Mouse (Mus musculus): Measurements from ENCODE around the gene Prss29.

The Prss29 gene

DNA sequence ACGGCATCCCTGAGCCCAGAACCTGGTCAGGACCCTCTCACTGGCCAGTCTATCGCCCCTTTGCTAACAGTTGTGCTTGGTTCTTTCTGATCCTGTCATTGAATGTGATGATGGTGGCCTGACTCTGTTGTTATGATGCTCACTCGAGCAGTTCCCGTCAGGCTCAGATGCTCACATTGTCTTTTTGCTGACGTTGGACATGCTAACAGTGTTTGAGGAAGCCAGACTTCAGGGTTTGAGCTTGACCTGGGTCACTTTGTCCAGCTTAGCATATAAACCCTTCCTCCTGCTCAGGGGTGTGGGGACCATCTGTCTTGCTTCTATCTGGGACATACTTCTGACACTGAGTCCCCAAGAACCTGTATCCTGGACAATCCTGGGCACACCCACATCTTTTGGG lies at the start of gene Prss29:
Gene Prss29, plus strand, starts transcription at position 301 of the 400 bp plus-strand sequence.
- no peak for DNase-seq (ENCODE audit: low read depth)

DNA sequence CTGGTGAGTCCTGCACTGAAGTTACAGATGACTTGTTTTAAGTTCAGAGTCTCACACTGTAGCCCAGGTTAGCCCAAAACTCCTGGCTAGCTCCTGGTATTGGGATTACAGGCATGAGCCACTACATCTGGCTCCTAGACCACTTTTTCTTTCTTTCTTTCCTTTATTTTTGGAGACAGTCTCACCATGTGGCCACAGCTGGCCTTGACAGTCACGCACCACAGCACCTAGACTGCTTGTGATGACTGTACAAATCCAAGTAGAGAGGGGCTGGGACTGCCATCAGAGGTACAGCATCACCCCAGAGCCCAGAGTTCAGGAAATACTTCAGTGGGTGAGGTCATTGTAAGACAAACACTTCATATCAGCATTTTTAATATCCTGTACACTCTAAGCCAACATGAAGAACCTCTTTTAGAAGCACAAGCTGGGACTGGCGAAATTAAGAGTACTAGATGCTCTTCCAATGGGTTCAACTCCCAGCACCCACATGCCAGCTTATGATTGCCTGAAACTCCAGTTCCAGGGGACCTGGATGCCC lies 47.6 kb upstream of the Prss29 start:
- DNase-seq (ENCODE audit: low read depth) = no peak

DNA sequence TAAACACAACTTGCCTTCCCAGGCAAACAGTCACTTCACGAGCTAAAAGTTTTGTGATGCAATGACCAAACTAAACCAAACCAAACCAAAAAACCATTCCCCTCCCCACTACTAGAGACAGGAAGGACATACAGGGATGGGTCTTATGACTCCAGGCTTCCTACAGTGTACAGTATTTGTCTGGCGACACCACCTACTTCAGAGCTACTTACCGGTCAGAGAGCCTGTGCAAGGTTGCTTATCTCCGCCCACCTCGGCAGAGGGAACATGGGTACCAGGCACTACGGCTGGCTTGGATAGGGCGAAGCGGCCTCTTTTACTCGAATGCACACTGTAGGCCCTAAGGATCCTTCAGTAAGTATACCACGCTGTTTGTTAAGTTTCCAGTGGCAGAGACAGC lies 46.1 kb upstream of the Prss29 start:
- peak; percentile 57 for DNase-seq (ENCODE audit: low read depth)

DNA sequence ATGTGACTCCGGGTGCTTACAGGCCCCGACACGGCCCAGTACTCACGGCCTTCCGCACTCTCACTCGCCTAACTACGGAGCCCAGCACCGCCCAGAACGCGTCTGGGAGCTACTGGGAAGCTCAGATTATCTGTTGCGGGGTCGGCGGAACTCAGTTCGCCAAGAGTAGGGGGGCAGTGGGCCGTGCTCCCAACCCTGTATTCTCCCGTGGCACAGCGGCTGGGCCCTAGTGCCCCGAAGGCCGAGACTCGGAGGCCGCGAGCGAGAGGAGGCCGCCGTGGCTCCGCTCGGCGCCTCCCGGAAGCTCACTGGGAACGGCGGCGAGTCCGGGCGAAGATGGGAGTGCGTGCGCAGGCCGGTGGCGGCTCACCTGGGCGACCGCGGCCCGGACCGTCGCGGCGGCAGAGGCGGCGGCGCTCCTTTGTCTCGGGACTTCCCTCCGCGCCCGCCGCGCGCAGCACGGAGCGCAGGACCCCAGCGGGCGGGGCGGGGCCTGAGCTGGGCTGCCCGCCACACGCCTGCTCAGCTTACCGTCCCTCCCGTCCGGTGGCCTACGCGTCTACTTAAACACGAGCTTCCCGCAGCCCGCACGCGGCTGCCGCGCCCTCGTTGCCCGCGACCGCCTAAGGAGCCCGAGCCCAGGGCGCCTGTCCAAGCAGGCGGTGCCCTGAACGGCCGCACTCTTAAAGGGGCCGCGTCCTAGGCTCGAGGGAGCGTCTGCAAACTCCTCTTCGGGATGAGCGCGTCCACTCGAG lies 45.3 kb upstream of the Prss29 start:
- DNase-seq (ENCODE audit: low read depth) = no peak

DNA sequence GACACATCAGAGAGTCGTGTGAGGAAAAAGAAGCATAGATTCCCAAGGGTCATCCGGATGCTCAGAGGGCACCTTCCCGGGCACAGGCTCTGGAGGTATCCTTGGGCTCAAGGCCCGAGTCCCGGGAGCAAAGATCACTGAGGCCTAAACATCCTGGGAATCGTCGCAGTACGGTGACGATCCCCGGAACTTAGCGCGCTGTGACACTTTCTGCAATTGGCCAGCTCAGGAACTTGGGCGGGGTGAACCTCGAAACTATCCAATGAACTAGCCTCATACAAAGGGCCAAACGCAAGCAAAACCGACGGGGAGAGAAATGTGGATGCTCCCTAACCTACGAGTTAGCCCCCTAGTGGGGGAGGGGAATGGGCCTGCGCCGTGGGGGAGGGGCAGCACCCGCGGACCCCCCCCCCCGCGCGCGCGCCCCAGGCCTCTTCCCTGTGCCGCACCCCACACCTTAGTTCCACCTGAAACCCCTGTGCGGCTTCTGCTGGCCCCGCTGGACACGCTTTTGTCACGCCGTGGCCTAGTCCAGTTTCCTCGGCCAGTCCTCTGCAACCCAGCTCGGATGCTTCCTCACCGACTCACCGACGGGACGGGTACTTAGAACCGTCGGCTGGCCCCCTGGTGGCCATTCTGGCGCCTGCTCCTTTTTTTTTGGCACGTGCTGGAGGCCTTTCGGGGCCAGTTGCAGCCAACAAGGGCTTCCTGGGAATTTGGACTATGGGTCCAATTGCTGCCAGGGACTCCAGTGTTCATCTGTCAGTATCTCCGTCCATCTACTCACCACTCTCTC lies 44.5 kb upstream of the Prss29 start:
- peak; percentile 98 for DNase-seq (ENCODE audit: low read depth)

DNA sequence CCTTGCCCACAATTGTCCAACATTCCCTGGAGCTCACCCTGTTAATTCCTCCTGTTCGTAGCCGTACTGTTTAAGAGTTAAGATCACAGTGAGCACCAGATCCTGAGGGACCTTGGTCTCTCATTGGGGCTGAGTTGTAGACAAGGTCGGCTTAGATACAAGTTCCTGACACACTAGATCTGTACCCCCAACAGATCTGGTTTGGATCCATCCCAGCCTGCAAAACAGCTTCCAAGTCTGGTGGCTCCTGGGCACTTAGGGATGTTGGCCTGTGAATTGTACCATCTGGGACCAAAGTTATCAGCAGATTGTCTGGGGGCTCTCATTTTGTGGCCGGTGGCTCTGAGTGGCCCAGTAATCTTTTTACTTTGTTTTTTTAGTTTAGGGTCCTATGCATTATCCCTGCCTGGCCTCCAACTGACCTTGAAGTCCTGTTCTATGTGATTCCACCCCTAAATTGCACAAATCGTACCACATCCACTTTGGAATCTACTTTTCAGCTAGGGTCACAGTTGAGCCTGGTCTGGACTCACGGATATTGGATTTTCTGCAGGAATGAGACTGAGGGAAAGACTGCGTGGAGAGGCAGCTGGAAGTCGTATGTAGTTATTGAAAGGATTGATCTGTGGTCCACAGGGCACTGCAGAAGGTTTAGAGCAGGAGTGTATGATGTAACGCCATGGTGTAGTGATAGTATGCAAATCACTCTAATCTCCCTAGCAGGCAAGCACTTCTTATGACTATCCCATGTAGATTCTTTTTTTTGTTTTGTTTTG lies 43.7 kb upstream of the Prss29 start, which contains the start of gene Ube2i:
Gene Ube2i, minus strand, starts transcription at position 52 of the 776 bp plus-strand sequence.
- no peak for DNase-seq (ENCODE audit: low read depth)

DNA sequence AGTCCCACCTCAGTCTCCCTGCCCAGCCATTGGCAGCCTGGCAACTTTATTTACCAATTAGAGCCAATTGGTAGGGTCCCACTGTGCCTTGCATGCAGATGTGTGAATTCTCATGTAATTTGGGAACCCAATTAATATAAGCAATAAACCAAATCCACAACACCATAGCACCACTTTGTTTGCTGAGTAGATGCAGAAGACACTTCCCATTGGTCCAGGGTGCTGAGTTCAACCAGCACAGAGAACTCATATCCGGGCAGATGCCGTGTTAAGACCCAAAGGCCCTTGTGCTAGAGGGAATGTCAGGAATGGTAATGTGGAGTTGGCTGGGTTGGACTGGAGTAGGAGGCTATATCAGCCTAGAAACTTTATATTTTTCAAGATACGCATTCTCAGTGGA lies 42.6 kb upstream of the Prss29 start:
- no peak for DNase-seq (ENCODE audit: low read depth)

DNA sequence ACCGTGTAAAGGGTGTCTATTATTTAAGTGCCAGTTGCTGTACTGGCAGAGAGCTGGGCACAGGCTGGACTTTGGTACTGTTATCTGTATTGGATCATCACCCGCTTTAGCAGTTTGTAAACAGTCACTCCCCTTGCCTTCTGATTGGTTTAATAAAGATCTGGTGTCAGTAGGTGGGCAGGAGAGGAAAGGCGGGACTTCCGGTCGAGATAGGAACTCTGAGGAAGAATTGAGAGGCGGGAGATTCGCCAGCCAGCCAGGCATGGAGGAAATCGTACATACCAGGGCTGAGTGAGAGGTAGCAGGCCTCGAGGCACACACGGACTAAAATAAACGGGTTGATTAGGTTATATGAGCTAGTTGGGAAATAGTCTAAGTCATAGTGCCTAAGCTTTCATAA lies 36.3 kb upstream of the Prss29 start:
- peak; percentile 61 for DNase-seq (ENCODE audit: low read depth)

DNA sequence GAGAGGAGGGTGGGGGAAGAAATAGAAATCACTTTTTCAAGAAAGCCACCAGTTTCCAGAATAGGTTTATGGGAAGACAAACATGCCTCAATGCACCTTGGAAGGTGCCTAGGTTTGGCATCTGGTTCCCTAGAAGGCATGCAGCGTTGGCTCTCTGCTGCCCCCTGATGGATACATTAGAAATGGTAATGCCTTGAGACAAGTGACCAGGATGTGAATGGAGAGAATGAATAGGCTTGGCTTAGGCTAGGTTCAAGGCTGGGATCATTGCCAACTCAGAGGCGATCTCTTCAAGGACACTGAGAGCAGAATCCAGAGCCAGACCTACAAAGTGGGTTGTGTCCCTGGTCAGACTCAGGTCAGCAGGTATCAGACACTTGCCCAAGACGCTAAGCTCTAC lies 33.4 kb upstream of the Prss29 start:
- peak; percentile 75 for DNase-seq (ENCODE audit: low read depth)

DNA sequence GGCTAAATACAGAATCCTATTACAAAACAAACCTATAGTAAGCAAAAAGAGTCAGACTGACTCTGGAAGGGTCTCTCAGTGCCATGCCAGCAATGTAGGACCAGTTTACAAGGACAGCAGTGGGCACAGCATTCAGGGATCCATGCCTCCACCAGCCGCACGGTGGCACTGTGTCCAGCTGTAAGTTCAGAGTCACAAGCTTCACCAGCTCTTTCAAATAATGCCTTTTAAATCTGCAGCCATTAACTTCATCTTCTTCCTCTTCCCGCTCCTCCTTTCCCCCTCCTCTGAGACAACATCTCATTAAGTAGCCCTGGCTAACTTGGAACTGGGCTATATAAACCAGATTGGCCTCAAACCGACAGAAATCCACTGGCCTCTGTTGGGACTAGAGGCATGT lies 29.6 kb upstream of the Prss29 start:
- no peak for DNase-seq (ENCODE audit: low read depth)

DNA sequence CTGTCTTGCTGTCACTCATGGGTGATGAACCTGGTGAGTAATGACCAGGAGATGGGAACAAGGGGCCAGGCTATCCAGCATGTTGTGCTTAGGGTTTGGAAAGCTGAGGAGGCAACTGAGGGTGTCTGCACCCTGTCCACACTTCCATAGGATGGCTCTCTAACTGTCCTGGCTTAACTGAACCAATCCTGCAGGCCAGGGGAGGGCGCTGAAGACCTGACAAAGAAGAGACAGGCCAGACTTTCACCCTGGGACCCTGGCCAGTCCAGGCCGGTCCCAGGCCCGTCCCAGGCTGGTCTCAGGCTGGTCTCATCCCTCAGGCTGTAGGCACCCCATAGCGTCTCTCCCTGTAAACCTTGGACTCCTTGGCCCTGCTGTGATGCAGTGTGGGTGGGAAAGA lies 28.0 kb upstream of the Prss29 start:
- DNase-seq (ENCODE audit: low read depth) = no peak

DNA sequence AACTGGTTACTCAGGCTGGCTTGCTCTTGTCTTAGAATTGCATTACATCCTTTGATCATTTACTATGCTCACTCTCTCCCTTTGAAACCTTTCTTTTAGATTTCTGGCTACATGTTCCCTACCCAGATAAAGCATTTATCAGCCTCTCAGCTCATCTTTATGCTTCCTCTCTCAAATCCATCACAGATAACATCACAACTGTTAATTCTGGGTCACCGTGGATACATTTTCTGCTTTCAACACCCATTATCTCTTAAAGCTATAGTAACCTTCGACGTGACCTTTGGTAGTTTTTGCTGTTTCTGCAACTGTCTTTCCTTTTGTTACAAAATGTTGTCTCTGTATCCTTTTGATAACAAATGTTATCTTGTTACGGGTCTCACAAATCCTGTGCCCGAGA lies 25.0 kb upstream of the Prss29 start:
- DNase-seq (ENCODE audit: low read depth) = no peak

DNA sequence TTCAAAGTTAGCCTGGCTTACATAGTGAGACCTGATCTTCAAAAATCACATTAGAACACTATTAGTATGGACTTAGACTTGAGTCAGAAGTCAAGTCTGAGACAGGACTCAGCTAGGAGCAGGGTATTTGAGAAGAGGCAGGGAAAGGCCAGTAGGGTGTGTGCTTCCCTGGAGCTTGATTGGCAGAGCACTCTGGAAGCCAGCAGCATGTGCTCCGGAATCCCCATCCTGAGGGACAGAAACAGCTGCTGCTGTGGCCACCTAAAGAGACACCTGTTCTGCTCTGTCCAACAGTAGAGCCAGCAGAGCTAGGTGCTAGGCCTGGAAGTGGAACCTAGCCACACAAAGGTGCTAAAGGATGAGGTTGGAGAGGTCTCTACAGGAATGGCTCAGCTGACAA lies 24.3 kb upstream of the Prss29 start:
- DNase-seq (ENCODE audit: low read depth) = no peak

DNA sequence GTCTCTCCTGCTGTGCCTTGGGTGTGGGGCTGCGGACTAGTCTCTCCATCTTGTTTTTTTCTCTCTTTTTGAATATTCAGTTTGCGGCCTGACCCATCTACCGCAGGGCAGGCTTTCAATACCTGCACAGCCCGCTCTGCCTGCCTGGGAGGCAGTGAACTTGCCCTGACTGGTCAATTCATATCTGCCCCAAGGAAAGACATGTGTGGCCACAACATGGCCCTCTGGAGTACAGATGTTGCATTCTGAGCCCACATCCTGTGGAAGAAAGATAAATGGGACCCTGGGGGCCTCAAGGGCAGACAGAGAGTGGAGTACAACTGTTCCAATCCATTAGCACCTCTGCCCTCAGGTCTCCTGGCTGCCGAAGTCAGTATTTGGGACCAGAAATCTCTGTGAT lies 20.4 kb upstream of the Prss29 start, which contains the start of gene Prss34:
Gene Prss34, plus strand, starts transcription at position 301 of the 400 bp plus-strand sequence.
- DNase-seq (ENCODE audit: low read depth) = no peak

DNA sequence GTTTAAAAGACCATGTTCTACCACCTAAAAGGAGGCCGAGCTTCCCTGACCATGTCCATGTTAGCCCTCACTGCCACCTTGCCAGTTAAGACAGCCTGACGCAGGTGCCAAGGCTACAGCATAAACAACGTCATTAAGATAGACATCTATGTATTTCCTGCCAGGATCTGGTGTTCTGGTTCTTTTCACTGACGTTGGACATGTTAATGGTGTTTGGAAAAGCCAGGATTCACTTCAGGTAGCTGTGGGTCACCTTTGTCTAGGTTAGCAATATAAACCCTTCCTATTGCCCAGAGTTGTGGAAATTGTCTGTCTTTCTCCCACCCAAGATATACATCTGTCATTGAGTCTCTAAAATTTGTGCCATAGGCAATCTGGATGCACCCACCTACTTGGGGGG lies 10.1 kb upstream of the Prss29 start, which contains the start of gene Prss28:
Gene Prss28, plus strand, starts transcription at position 301 of the 400 bp plus-strand sequence.
- no peak for DNase-seq (ENCODE audit: low read depth)

DNA sequence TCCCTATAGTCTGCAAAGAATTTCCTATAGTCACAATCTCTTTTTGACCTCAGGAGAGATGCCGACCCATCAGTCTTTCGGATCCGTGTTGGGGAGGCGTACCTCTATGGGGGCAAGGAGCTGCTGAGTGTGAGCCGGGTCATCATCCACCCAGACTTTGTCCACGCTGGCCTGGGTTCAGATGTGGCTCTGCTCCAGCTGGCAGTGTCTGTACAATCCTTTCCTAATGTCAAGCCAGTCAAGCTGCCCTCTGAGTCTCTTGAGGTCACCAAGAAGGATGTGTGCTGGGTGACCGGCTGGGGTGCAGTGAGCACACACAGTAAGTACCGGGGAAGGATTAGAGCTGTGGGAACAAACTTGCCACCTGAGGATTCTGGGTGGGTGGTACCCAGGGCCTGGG lies 2.4 kb downstream of the Prss29 start:
- DNase-seq (ENCODE audit: low read depth) = no peak

DNA sequence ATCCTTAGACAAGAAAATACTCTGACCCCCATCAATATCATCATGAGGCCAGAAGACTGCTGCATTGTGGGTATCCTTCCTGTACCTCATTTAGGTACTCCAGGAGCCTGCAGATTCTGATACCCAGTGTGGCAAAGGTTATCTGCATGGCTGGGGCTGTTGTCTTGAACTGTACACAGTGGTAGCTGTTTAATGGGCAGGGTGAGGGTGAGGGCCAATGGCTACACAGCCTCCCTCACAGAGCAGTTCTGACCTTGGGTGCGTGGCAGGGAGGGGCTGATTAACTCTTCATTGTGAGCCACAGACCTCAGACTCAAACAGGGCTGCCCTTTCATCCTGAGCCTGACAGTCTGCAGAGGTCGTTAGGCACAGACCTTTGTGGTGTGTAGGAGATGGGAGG lies 4.5 kb downstream of the Prss29 start:
- no peak for DNase-seq (ENCODE audit: low read depth)

DNA sequence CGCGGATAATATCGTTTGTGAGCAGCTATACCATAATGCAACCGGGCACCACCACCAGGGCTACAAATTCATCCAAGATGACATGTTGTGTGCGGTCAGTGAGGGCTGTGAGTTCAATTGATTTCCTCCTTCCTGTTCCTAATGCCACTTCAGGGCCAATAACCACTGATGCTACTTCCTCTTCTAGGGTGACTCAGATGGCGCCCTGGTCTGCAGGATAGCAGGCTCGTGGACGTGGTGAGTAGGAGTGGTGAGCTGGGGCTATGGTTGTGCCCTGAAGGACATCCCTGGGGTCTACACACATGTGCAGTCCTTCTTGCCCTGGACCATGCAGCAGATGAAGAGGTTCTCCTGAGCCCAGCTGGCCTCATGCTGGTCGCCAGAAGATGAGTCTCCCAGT lies 13.9 kb downstream of the Prss29 start:
- DNase-seq (ENCODE audit: low read depth) = no peak

DNA sequence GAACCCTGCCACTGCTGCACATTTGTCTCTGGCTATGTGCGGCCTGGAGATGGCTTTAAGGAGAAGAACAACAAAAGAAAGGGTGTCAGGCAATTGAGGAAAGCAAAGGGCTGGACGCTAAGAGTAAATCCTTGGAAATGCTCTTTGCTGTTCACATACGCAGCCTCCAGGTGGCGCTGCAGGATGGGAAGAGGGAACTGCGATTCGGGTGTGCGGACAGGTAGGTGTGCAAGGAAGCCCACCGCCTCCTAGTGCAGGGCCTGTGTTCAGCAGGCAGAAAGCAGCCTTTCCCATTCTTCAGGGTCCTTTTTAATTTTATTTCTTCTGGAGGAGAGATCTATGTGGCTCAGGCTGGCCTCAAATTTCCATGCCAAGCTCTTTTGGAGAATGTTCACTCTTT lies 15.5 kb downstream of the Prss29 start:
- peak; percentile 34 for DNase-seq (ENCODE audit: low read depth)

DNA sequence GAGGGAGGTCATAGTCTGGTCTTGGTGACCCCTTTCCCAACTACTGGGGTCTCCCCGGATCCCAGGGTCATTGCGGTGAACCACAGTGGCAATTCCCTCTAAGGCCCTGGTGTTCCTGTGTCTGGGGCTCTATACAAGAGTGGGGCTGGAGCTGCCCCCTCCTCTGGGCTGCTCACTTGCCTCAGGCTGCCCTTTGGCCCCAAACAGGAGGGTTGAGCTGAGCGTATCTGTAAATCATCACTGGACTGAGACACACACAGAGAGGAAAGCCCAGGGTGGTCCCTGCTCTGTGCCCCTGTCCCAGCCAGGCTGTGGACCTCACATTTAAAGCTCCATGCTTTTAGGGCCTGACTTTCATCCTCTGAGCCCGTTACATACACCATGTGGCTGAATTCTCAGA lies 19.8 kb downstream of the Prss29 start:
- no peak for DNase-seq (ENCODE audit: low read depth)

DNA sequence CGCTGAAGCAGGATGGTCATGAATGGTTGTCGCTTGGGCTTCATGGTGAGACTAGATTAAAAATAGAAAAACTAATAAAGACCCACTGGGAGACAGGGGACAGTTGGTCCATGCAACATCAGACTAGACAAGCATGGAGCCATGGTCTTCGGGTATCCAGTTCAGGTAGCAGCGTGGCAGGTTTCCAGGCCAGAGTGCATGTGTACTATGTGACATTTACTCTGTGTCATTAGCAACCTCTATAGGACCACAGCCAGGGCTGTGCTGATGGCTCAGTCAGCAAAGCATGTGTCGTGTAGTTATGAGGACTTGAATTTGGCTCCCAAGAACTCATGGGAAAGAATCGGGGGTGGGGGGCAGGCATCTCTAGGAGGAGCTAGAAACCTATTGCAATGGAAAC lies 21.5 kb downstream of the Prss29 start:
- DNase-seq (ENCODE audit: low read depth) = no peak

DNA sequence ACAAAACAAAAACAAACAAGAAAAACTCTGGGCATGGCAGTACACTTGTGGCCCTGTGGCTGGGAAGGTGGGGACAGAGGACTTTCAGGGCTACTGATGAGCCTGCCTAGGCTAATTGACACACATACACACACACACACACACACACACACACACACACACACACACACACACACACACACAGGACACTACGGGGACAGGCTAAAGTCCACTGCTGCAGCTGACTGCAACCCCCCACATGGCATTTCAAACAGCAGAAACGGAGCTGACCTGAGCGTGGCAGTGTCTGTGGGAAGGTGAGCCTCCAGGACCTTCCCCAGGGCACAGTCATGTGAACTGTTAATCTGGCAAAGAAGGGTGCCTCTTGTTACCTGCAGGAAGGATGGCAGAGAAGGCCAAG lies 23.0 kb downstream of the Prss29 start:
- no peak for DNase-seq (ENCODE audit: low read depth)
